Mouse (Mus musculus) limb, embryonic 15.5 days (tissue): ENCODE measurements at regions not wholly inside any gene's neighbourhood (a gene's known extent, or its start where the extent isn't known, plus 50 kb on each side); places are given as distances from the start of the nearest gene placed in this dataset.

Source experiments
- ATAC-seq: fragments of 200-750 bp; cut with Nextera tagmentation; 2 replicates; pipeline ENCODE4 v1.8.0; 2017; ENCODE audit warnings: low read depth, moderate TSS enrichment; ENCODE audit not compliant: insufficient number of reproducible peaks, low FRiP score, low TSS enrichment
- H3K27ac ChIP-seq: fragments of 300-500 bp; sonication (generic); 2 replicates; pipeline ENCODE4 v1.5.1; 2015; ENCODE audit warnings: moderate library complexity, mild to moderate bottlenecking, inconsistent platforms
- H3K27me3 ChIP-seq: fragments of 300-500 bp; sonication (generic); 2 replicates; pipeline ENCODE4 v1.6.1; 2015; ENCODE audit warnings: inconsistent platforms
- H3K36me3 ChIP-seq: fragments of 300-500 bp; sonication (generic); 2 replicates; pipeline ENCODE4 v1.6.1; 2015; ENCODE audit warnings: inconsistent platforms
- H3K4me1 ChIP-seq: fragments of 300-500 bp; sonication (generic); 2 replicates; pipeline ENCODE4 v1.6.1; 2015; ENCODE audit warnings: inconsistent platforms
- H3K4me2 ChIP-seq: fragments of 300-500 bp; sonication (generic); 2 replicates; pipeline ENCODE4 v1.6.1; 2015; ENCODE audit warnings: mild to moderate bottlenecking, inconsistent platforms
- H3K4me3 ChIP-seq: fragments of 300-500 bp; sonication (generic); 2 replicates; pipeline ENCODE4 v1.5.1; 2015; ENCODE audit warnings: mild to moderate bottlenecking, inconsistent platforms
- H3K9ac ChIP-seq: fragments of 300-500 bp; sonication (generic); 2 replicates; pipeline ENCODE4 v1.6.1; 2015; ENCODE audit warnings: inconsistent platforms
- H3K9me3 ChIP-seq: fragments of 300-500 bp; sonication (generic); 2 replicates; pipeline ENCODE4 v1.6.1; 2016; ENCODE audit warnings: inconsistent platforms
- WGBS: fragments of 180-500 bp; shearing (Covaris S2); methylation state at CpG from one replicate; pipeline ENCODE4 v1.1.7; 2015; 5-methylcytosine and 5-hydroxymethylcytosine counted together

- ATAC-seq, result no peak
- Histone ChIP-seq H3K4me2 (no peak overlapping the region), H3K9ac (no peak overlapping the region), H3K9me3 (no peaks in the 10 kb centered on the region), H3K36me3 (no peaks in the 10 kb centered on the region), H3K27me3 (no peaks in the 10 kb centered on the region), H3K4me3 (no peak overlapping the region), H3K27ac (no peak overlapping the region), H3K4me1 (no peaks in the 10 kb centered on the region)
- 40% methylated on average over 5 of the region's 5 CpGs for WGBS
These were observed 481.2 kb upstream of the Pdzrn3 start for GRCm38 (mm10) chr6:101858895-101859294.

- Histone ChIP-seq H3K27ac (no peak overlapping the region), H3K9me3 (no peaks in the 10 kb centered on the region), H3K4me2 (no peak overlapping the region), H3K9ac (no peak overlapping the region), H3K4me3 (no peak overlapping the region), H3K27me3 (no peaks in the 10 kb centered on the region), H3K36me3 (no peaks in the 10 kb centered on the region), H3K4me1 (peaks cover 4% of the 10 kb centered on the region; the same call in 1 of the 2 replicates)
- WGBS, result 74% methylated on average over 4 of the region's 4 CpGs
- no peak for ATAC-seq
These were observed 463.0 kb upstream of the Pdzrn3 start for GRCm38 (mm10) chr6:101840695-101841094.

GRCm38 (mm10) chr6:101837563-101837962 is 459.9 kb upstream of the Pdzrn3 start:
- Histone ChIP-seq H3K4me2 (no peak overlapping the region), H3K9ac (no peak overlapping the region), H3K4me1 (peaks cover 4% of the 10 kb centered on the region; the same call in 1 of the 2 replicates), H3K9me3 (no peaks in the 10 kb centered on the region), H3K36me3 (no peaks in the 10 kb centered on the region), H3K4me3 (no peak overlapping the region), H3K27me3 (no peaks in the 10 kb centered on the region), H3K27ac (no peak overlapping the region)
- no peak for ATAC-seq
- WGBS, result 67% methylated on average over 6 of the region's 6 CpGs

GRCm38 (mm10) chr6:101793986-101794385 is 416.3 kb upstream of the Pdzrn3 start:
- H3K36me3 ChIP-seq, result no peaks in the 10 kb centered on the region
- no peak overlapping the region for H3K4me2 ChIP-seq
- no peaks in the 10 kb centered on the region for H3K9me3 ChIP-seq
- H3K9ac ChIP-seq, result no peak overlapping the region
- no peak overlapping the region for H3K4me3 ChIP-seq
- ATAC-seq, result no peak
- H3K4me1 ChIP-seq, result no peaks in the 10 kb centered on the region
- WGBS, result 62% methylated on average over 2 of the region's 2 CpGs
- no peaks in the 10 kb centered on the region for H3K27me3 ChIP-seq
- no peak overlapping the region for H3K27ac ChIP-seq

- no peak for ATAC-seq
These were observed 400.2 kb upstream of the Pdzrn3 start for GRCm38 (mm10) chr6:101777864-101778263.

GRCm38 (mm10) chr6:101773151-101773550 is 395.5 kb upstream of the Pdzrn3 start:
- no peak overlapping the region for H3K4me3 ChIP-seq
- no peaks in the 10 kb centered on the region for H3K4me1 ChIP-seq
- no peak overlapping the region for H3K27ac ChIP-seq
- no peaks in the 10 kb centered on the region for H3K36me3 ChIP-seq
- H3K27me3 ChIP-seq, result no peaks in the 10 kb centered on the region
- ATAC-seq, result no peak
- H3K9ac ChIP-seq, result no peak overlapping the region
- H3K9me3 ChIP-seq, result no peaks in the 10 kb centered on the region
- WGBS, result 44% methylated on average over 5 of the region's 5 CpGs
- no peak overlapping the region for H3K4me2 ChIP-seq

More at GRCm38 (mm10) chr6:101777864-101778263, 400.2 kb upstream of the Pdzrn3 start:
- H3K4me3 ChIP-seq, result no peak overlapping the region
- no peak overlapping the region for H3K9ac ChIP-seq
- no peak overlapping the region for H3K4me2 ChIP-seq
- 95% methylated on average over 3 of the region's 3 CpGs for WGBS
- H3K9me3 ChIP-seq, result no peaks in the 10 kb centered on the region
- no peak overlapping the region for H3K27ac ChIP-seq
- H3K27me3 ChIP-seq, result no peaks in the 10 kb centered on the region
- H3K4me1 ChIP-seq, result no peaks in the 10 kb centered on the region
- no peaks in the 10 kb centered on the region for H3K36me3 ChIP-seq

- WGBS, result 66% methylated on average over 3 of the region's 3 CpGs
These were observed 357.4 kb upstream of the Pdzrn3 start for GRCm38 (mm10) chr6:101735107-101735506.

GRCm38 (mm10) chr6:101720513-101720912 is 342.8 kb upstream of the Pdzrn3 start:
- no peaks in the 10 kb centered on the region for H3K4me1 ChIP-seq
- no peak for ATAC-seq
- no peak overlapping the region for H3K4me3 ChIP-seq

More at GRCm38 (mm10) chr6:101735107-101735506, 357.4 kb upstream of the Pdzrn3 start:
- H3K4me2 ChIP-seq, result no peak overlapping the region
- no peaks in the 10 kb centered on the region for H3K9me3 ChIP-seq
- no peak overlapping the region for H3K4me3 ChIP-seq
- no peaks in the 10 kb centered on the region for H3K4me1 ChIP-seq
- no peak overlapping the region for H3K27ac ChIP-seq
- no peak overlapping the region for H3K9ac ChIP-seq
- H3K27me3 ChIP-seq, result no peaks in the 10 kb centered on the region
- no peak for ATAC-seq
- no peaks in the 10 kb centered on the region for H3K36me3 ChIP-seq

GRCm38 (mm10) chr6:101689684-101690083 is 312.0 kb upstream of the Pdzrn3 start:
- no peaks in the 10 kb centered on the region for H3K27me3 ChIP-seq
- H3K36me3 ChIP-seq, result no peaks in the 10 kb centered on the region
- ATAC-seq, result no peak
- H3K27ac ChIP-seq, result no peak overlapping the region
- H3K4me3 ChIP-seq, result no peak overlapping the region
- H3K9me3 ChIP-seq, result no peaks in the 10 kb centered on the region
- no peak overlapping the region for H3K4me2 ChIP-seq
- H3K9ac ChIP-seq, result no peak overlapping the region
- 86% methylated on average over 2 of the region's 2 CpGs for WGBS
- H3K4me1 ChIP-seq, result no peaks in the 10 kb centered on the region

More at GRCm38 (mm10) chr6:101720513-101720912, 342.8 kb upstream of the Pdzrn3 start:
- no peak overlapping the region for H3K4me2 ChIP-seq
- no peak overlapping the region for H3K9ac ChIP-seq
- no peak overlapping the region for H3K27ac ChIP-seq
- H3K27me3 ChIP-seq, result no peaks in the 10 kb centered on the region
- no peaks in the 10 kb centered on the region for H3K9me3 ChIP-seq
- no peaks in the 10 kb centered on the region for H3K36me3 ChIP-seq

GRCm38 (mm10) chr6:101686578-101686977 is 308.9 kb upstream of the Pdzrn3 start:
- Histone ChIP-seq H3K9me3 (no peaks in the 10 kb centered on the region), H3K36me3 (no peaks in the 10 kb centered on the region), H3K27ac (no peak overlapping the region), H3K9ac (no peak overlapping the region), H3K4me3 (no peak overlapping the region), H3K4me1 (no peaks in the 10 kb centered on the region), H3K27me3 (no peaks in the 10 kb centered on the region), H3K4me2 (no peak overlapping the region)
- ATAC-seq, result no peak

GRCm38 (mm10) chr6:101685734-101686133 is 308.0 kb upstream of the Pdzrn3 start:
- 73% methylated on average over 8 of the region's 8 CpGs for WGBS
- no peak for ATAC-seq
- Histone ChIP-seq H3K27ac (no peak overlapping the region), H3K4me2 (no peak overlapping the region), H3K9me3 (no peaks in the 10 kb centered on the region), H3K4me1 (no peaks in the 10 kb centered on the region), H3K9ac (no peak overlapping the region), H3K4me3 (no peak overlapping the region), H3K36me3 (no peaks in the 10 kb centered on the region), H3K27me3 (no peaks in the 10 kb centered on the region)

GRCm38 (mm10) chr6:101684390-101684789 is 306.7 kb upstream of the Pdzrn3 start:
- ATAC-seq, result no peak
- Histone ChIP-seq H3K27ac (no peak overlapping the region), H3K9ac (no peak overlapping the region), H3K9me3 (no peaks in the 10 kb centered on the region), H3K4me1 (no peaks in the 10 kb centered on the region), H3K4me3 (no peak overlapping the region), H3K4me2 (no peak overlapping the region), H3K27me3 (no peaks in the 10 kb centered on the region), H3K36me3 (no peaks in the 10 kb centered on the region)
- 69% methylated on average over 2 of the region's 2 CpGs for WGBS

GRCm38 (mm10) chr6:101674846-101675245 is 297.1 kb upstream of the Pdzrn3 start:
- no peak for ATAC-seq
- H3K4me3 ChIP-seq, result no peak overlapping the region
- H3K4me1 ChIP-seq, result no peaks in the 10 kb centered on the region
- 77% methylated on average over 4 of the region's 4 CpGs for WGBS
- no peak overlapping the region for H3K4me2 ChIP-seq
- H3K27me3 ChIP-seq, result no peaks in the 10 kb centered on the region
- no peaks in the 10 kb centered on the region for H3K9me3 ChIP-seq
- no peaks in the 10 kb centered on the region for H3K36me3 ChIP-seq
- H3K9ac ChIP-seq, result no peak overlapping the region
- H3K27ac ChIP-seq, result no peak overlapping the region
